Mouse (Mus musculus): ENCODE results near the gene Rpl18. TPM values are rescaled to one million over a fixed set of nuclear protein-coding genes. Genes with fewer than 3 reads are reported as not detected.

Rpl18 gene
- total RNA-seq, 2 experiments from 2014 or later, result 787 to 798 TPM

- no peak for DNase-seq
Measured at GRCm38 (mm10) chr7:45733477-45733876, 18.2 kb downstream of the Rpl18 start.

GRCm38 (mm10) chr7:45739162-45739763 is 24.0 kb downstream of the Rpl18 start:
- DNase-seq, result peak; percentile 88

GRCm38 (mm10) chr7:45739820-45740219 is 24.6 kb downstream of the Rpl18 start:
- no peak for DNase-seq

- DNase-seq, result no peak
Measured at GRCm38 (mm10) chr7:45741308-45741707, 26.1 kb downstream of the Rpl18 start.

- DNase-seq, result no peak
Measured at GRCm38 (mm10) chr7:45741777-45742176, 26.5 kb downstream of the Rpl18 start.

- DNase-seq, result no peak
Measured at GRCm38 (mm10) chr7:45742338-45742737, 27.1 kb downstream of the Rpl18 start.

GRCm38 (mm10) chr7:45744387-45744786 is 29.1 kb downstream of the Rpl18 start:
- peak; percentile 91 for DNase-seq

GRCm38 (mm10) chr7:45746518-45746917 is 31.3 kb downstream of the Rpl18 start:
- no peak for DNase-seq

GRCm38 (mm10) chr7:45747450-45747849 is 32.2 kb downstream of the Rpl18 start:
- no peak for DNase-seq

- no peak for DNase-seq
Measured at GRCm38 (mm10) chr7:45748110-45748509, 32.9 kb downstream of the Rpl18 start.

- DNase-seq, result no peak
Measured at GRCm38 (mm10) chr7:45749401-45749800, 34.1 kb downstream of the Rpl18 start.

- no peak for DNase-seq
Measured at GRCm38 (mm10) chr7:45750162-45750561, 34.9 kb downstream of the Rpl18 start.

- DNase-seq, result no peak
Measured at GRCm38 (mm10) chr7:45755703-45756102, 40.4 kb downstream of the Rpl18 start.

GRCm38 (mm10) chr7:45759400-45759799 is 44.1 kb downstream of the Rpl18 start:
- no peak for DNase-seq

GRCm38 (mm10) chr7:45760151-45760550 is 44.9 kb downstream of the Rpl18 start:
- no peak for DNase-seq

GRCm38 (mm10) chr7:45765995-45766394 is 50.7 kb downstream of the Rpl18 start:
- DNase-seq, result no peak

GRCm38 (mm10) chr7:45766764-45767163 is 51.5 kb downstream of the Rpl18 start:
- no peak for DNase-seq

GRCm38 (mm10) chr7:45767500-45767899 is 52.2 kb downstream of the Rpl18 start:
- no peak for DNase-seq

Other genes with a start within 250 kb of the Rpl18 start
- gene Bax, start 248.6 kb upstream of the Rpl18 start, total RNA-seq (2021), result 10 to 100 TPM; 48.6 to 50.7 TPM
- 1 to 10 TPM in 1 of 2 experiments, not detected in 1; 1.1 TPM for gene Tulp2, start 233.6 kb upstream of the Rpl18 start, total RNA-seq (2021)
- 1 to 10 TPM; 2.0 to 2.1 TPM for gene Gm45808, start 228.6 kb upstream of the Rpl18 start, total RNA-seq (2021)
- gene Dhdh, start 226.7 kb upstream of the Rpl18 start, total RNA-seq (2021), result 1 to 10 TPM; 3.5 to 4.7 TPM
- gene Nucb1, start 205.1 kb upstream of the Rpl18 start, total RNA-seq (2021), result 100 to 1,000 TPM; 121 to 131 TPM
- 10 to 100 TPM; 40.7 to 42.1 TPM for gene Ppp1r15a, start 189.2 kb upstream of the Rpl18 start, total RNA-seq (2021)
- gene Plekha4, start 189.1 kb upstream of the Rpl18 start, total RNA-seq (2021), result 1 to 10 TPM; 3.6 to 4.0 TPM
- under 1 TPM in 1 of 2 experiments, not detected in 1; 0.20 TPM for gene Hsd17b14, start 160.6 kb upstream of the Rpl18 start, total RNA-seq (2021)
- 10 to 100 TPM; 56.1 to 64.7 TPM for gene Bcat2, start 145.3 kb upstream of the Rpl18 start, total RNA-seq (2021)
- not detected for gene Fgf21, start 100.0 kb upstream of the Rpl18 start, total RNA-seq (2021)
- gene Fut1, start 98.2 kb upstream of the Rpl18 start, total RNA-seq (2021), result not detected
- gene Izumo1, start 93.6 kb upstream of the Rpl18 start, total RNA-seq (2021), result under 1 TPM; 0.56 to 0.60 TPM
- 10 to 100 TPM; 50.0 to 50.5 TPM for gene Rasip1, start 88.0 kb upstream of the Rpl18 start, total RNA-seq (2021)
- 10 to 100 TPM in 1 of 2 experiments, 1 to 10 TPM in 1; 8.8 to 11.7 TPM for gene Mamstr, start 75.5 kb upstream of the Rpl18 start, total RNA-seq (2021)
- gene Fut2, start 49.1 kb upstream of the Rpl18 start, total RNA-seq (2021), result not detected
- gene Ntn5, start 31.4 kb upstream of the Rpl18 start, total RNA-seq (2021), result not detected
- gene Sec1, start 21.1 kb upstream of the Rpl18 start, total RNA-seq (2021), result under 1 TPM; 0.14 to 0.18 TPM
- gene Car11, start 15.6 kb upstream of the Rpl18 start, total RNA-seq (2021), result 1 to 10 TPM; 4.5 to 5.0 TPM
- 10 to 100 TPM; 22.6 to 25.1 TPM for gene Dbp, start 10.4 kb upstream of the Rpl18 start, total RNA-seq (2021)
- gene Sphk2, start 2.5 kb downstream of the Rpl18 start, total RNA-seq (2021), result 10 to 100 TPM; 14.2 to 16.7 TPM
- gene Fam83e, start 5.8 kb downstream of the Rpl18 start, total RNA-seq (2021), result under 1 TPM; 0.38 to 0.43 TPM
- not detected for gene Spaca4, start 10.4 kb downstream of the Rpl18 start, total RNA-seq (2021)
- under 1 TPM; 0.10 to 0.16 TPM for gene Lmtk3, start 68.3 kb downstream of the Rpl18 start, total RNA-seq (2021)
- gene Sult2b1, start 69.2 kb downstream of the Rpl18 start, total RNA-seq (2021), result not detected
- gene Cyth2, start 99.1 kb downstream of the Rpl18 start, total RNA-seq (2021), result 100 to 1,000 TPM; 105 to 107 TPM
- under 1 TPM; 0.34 to 0.38 TPM for gene Kcnj14, start 109.3 kb downstream of the Rpl18 start, total RNA-seq (2021)
- 10 to 100 TPM; 19.3 to 19.9 TPM for gene Grwd1, start 115.5 kb downstream of the Rpl18 start, total RNA-seq (2021)
- gene Kdelr1, start 157.3 kb downstream of the Rpl18 start, total RNA-seq (2021), result 100 to 1,000 TPM; 118 to 130 TPM
- gene Grin2d, start 162.9 kb downstream of the Rpl18 start, total RNA-seq (2021), result under 1 TPM; 0.52 to 0.63 TPM
- 1 to 10 TPM in 1 of 2 experiments, under 1 TPM in 1; 0.90 to 1.3 TPM for gene Syngr4, start 181.3 kb downstream of the Rpl18 start, total RNA-seq (2021)
- gene Tmem143, start 181.5 kb downstream of the Rpl18 start, total RNA-seq (2021), result 10 to 100 TPM; 36.9 to 43.9 TPM
- 10 to 100 TPM; 38.0 to 42.1 TPM for gene Emp3, start 205.9 kb downstream of the Rpl18 start, total RNA-seq (2021)
- gene Ccdc114, start 208.6 kb downstream of the Rpl18 start, total RNA-seq (2021), result 1 to 10 TPM; 1.6 TPM

Measured in heart, postnatal 4 days (tissue).